Mouse (Mus musculus) hindbrain, embryonic 15.5 days (tissue): ENCODE results near the gene Caap1. TPM values are rescaled to one million over a fixed set of nuclear protein-coding genes. Genes with fewer than 3 reads are reported as not detected.

Experiments
- ATAC-seq: fragments of 200-750 bp; cut with Nextera tagmentation; 2 replicates; pipeline ENCODE4 v1.8.0; 2017; ENCODE audit warnings: low read depth, moderate number of reproducible peaks, moderate TSS enrichment; ENCODE audit not compliant: low FRiP score
- H3K27ac ChIP-seq: fragments of 300-500 bp; sonication (generic); replicated peaks from 2 replicates; pipeline ENCODE4 v1.5.1; 2015; ENCODE audit warnings: mild to moderate bottlenecking, inconsistent platforms
- H3K27me3 ChIP-seq: fragments of 300-500 bp; sonication (generic); 2 replicates; pipeline ENCODE4 v1.6.1; 2015; ENCODE audit warnings: control low read depth, inconsistent platforms
- H3K36me3 ChIP-seq: fragments of 300-500 bp; sonication (generic); 2 replicates; pipeline ENCODE4 v1.6.1; 2015; ENCODE audit warnings: control low read depth, inconsistent platforms
- H3K4me1 ChIP-seq: fragments of 300-500 bp; sonication (generic); replicated peaks from 2 replicates; pipeline ENCODE4 v1.6.1; 2015; ENCODE audit warnings: control low read depth, inconsistent platforms
- H3K4me2 ChIP-seq: fragments of 300-500 bp; sonication (generic); 2 replicates; pipeline ENCODE4 v1.6.1; 2015; ENCODE audit warnings: moderate library complexity, mild to moderate bottlenecking, inconsistent platforms
- H3K4me3 ChIP-seq: fragments of 300-500 bp; sonication (generic); 2 replicates; pipeline ENCODE4 v1.5.1; 2015; ENCODE audit warnings: mild to moderate bottlenecking, inconsistent platforms
- H3K9ac ChIP-seq: fragments of 300-500 bp; sonication (generic); 2 replicates; pipeline ENCODE4 v1.6.1; 2015; ENCODE audit warnings: inconsistent platforms
- H3K9me3 ChIP-seq: fragments of 300-500 bp; sonication (generic); 2 replicates; pipeline ENCODE4 v1.6.1; 2016; ENCODE audit warnings: control low read depth, inconsistent platforms
- WGBS: fragments of 180-500 bp; shearing (Covaris S2); methylation state at CpG from one replicate; pipeline ENCODE4 v1.1.7; 2015; 5-methylcytosine and 5-hydroxymethylcytosine counted together
- polyA plus RNA-seq: library from polyadenylated mRNA; unstranded; fragments of >200 nt; fragmentation: Nextera tagmentation; extraction: Ambion mirVana; gene quantifications from 2 replicates; pipeline ENCODE4 v1.2.1, GENCODE M21; 2015

Caap1 gene
- 14.8 and 16.0 TPM in 2 replicates for polyA plus RNA-seq

DNA sequence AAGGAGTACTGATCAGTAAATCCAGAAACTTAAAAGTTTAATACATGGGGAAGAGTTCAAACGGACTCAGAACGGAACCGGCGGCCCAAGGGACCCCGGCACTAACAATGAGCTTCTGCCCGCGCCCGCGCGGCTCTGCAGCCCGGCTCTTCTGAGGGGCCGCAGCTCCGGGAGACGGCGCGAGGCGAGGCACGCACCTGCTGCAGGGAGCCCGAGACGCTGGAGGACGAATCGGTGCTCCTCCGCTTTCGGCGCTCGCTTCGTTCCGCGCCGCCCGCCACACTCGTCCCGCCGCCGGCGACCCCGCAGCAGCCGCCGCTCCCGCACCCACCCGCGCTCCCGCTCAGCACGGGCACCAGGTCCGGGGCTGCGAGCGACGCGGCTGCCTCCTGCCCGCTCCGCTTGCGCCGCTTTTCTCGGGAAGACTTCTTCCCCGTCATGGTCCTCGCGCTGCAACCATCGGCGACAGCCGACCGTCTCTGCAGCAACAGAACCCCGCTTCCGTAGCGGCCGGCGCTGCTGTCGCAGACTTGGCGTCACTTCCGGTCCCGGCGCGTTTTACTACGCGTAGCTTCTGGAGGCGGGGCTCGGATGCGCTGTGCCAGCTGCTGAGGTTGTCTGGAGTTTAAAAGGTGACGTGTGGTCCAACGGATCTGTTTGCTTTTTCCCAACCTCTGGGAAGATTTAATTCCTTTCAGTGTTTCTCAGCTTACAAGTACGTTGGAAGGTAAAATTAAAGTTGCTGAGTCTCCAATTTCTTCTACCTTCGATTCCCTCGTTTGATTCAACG is at the start of gene Caap1, which contains the start of gene Gm10306:
Caap1 (minus strand) TSS at position 532 of the 790 bp plus-strand sequence.
Gm10306 (plus strand) TSS at position 282 of the 790 bp plus-strand sequence.
- Histone ChIP-seq H3K4me2 (peak within 1 kb of the TSS; percentile 69), H3K9me3 (no peaks in the 10 kb centered on the region), H3K36me3 (no peaks in the 10 kb centered on the region), H3K9ac (peak within 1 kb of the TSS; percentile 74), H3K27me3 (no peaks in the 10 kb centered on the region), H3K4me1 (peaks cover 15% of the 10 kb centered on the region), H3K27ac (peak within 1 kb of the TSS; percentile 89), H3K4me3 (peak within 1 kb of the TSS; percentile 83)
- WGBS: 2% methylated on average over 79 of the region's 83 CpGs
- peak; percentile 97 for ATAC-seq

DNA sequence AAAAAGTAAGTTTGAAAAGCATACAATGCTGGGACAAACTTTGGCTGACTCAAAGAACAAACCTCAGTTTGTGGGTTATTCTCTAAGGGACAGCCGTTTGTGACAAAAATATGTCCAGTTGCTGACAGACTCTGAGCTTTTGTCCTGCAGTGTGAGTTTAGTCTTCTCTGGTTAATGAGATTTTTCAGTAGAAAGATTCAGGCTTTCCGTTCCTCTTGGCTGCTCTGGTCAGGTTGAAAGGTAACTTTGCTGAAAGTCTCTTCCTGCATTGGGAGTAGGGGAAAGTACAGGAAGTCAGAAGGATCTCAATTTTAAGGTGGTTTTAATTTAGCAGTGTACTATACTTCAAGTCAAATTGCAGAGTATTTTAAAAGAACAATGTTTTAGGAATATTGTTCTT is 49.0 kb upstream of the Caap1 start:
- H3K4me1 ChIP-seq: peaks cover 22% of the 10 kb centered on the region
- no peaks in the 10 kb centered on the region for H3K9me3 ChIP-seq
- no peaks in the 10 kb centered on the region for H3K27me3 ChIP-seq
- H3K36me3 ChIP-seq: no peaks in the 10 kb centered on the region
- WGBS: 91% methylated on average over 2 of the region's 2 CpGs
- no peak for ATAC-seq
- H3K4me3 ChIP-seq: no peak overlapping the region
- H3K9ac ChIP-seq: no peak overlapping the region
- H3K4me2 ChIP-seq: no peak overlapping the region
- no peak overlapping the region for H3K27ac ChIP-seq

DNA sequence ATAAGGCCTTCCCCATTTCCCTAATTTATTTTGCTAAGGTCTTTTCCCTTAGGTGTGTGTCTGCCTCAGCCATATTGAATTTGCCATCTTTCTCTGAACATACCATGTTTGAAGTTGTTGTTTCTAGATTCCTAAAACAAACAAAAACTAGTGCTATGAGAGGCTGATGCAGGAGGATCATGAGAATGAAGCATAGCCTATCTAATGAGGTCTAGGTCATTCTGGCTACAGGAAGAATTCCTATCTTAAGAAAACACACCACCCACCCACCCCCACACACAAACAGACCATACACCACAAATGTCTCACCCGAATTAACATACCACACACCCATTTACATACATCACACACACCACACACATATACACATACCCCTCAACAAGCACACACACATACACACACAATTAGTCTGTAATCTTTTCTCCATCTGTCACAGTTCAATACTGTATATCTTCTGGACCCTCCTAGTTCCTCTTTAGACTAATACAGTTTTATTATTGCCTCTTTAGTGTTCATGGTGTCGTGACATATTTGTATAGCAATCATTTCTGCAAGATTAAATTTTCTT is 47.9 kb upstream of the Caap1 start:
- no peaks in the 10 kb centered on the region for H3K9me3 ChIP-seq
- H3K4me3 ChIP-seq: no peak overlapping the region
- no peak overlapping the region for H3K9ac ChIP-seq
- peak overlapping the region; percentile 76; the same call in 1 of the 2 replicates for H3K4me2 ChIP-seq
- H3K27ac ChIP-seq: no peak overlapping the region
- H3K27me3 ChIP-seq: no peaks in the 10 kb centered on the region
- no peak for ATAC-seq
- H3K36me3 ChIP-seq: no peaks in the 10 kb centered on the region
- WGBS: 86% methylated on average over 2 of the region's 2 CpGs
- peaks cover 25% of the 10 kb centered on the region for H3K4me1 ChIP-seq

DNA sequence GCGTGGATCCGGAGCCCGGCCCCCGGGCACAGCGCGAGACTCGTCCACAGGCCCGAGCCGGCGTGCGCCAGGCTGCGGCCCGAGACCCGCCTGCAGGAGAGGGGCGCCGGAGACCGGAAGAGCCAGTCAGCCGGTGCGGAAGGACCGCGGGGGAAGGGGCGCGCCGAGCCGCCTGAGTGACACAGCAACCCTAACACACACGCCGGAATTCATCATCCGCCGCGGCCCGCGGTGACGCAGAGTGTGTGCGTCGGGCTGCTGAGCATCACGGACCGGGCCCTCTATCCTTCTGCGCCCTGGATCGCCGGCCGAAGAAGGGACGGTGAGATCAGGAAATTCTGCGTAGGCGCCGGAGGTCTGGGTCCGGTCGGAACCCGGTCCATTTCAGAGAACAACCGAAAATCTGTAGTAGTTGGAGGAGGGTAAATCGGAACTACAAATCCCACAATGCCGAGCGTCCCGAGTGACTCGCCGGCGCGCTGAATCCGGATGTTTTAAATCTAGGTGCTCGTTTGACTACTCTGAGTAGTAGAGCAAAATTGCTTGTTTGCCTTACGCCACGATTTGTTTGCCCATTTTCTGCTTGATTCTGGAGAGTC is 46.5 kb upstream of the Caap1 start, which contains the start of gene Plaa:
Plaa (minus strand) TSS at position 214 of the 599 bp plus-strand sequence.
- H3K27me3 ChIP-seq: no peaks in the 10 kb centered on the region
- peaks cover 25% of the 10 kb centered on the region for H3K4me1 ChIP-seq
- H3K36me3 ChIP-seq: no peaks in the 10 kb centered on the region
- ATAC-seq: peak; percentile 99
- peak within 1 kb of the TSS; percentile 93 for H3K4me3 ChIP-seq
- H3K9me3 ChIP-seq: no peaks in the 10 kb centered on the region
- peak within 1 kb of the TSS; percentile 91 for H3K27ac ChIP-seq
- peak within 1 kb of the TSS; percentile 76 for H3K4me2 ChIP-seq
- under 1% methylated on average over 59 of the region's 61 CpGs for WGBS
- peak within 1 kb of the TSS; percentile 93 for H3K9ac ChIP-seq

DNA sequence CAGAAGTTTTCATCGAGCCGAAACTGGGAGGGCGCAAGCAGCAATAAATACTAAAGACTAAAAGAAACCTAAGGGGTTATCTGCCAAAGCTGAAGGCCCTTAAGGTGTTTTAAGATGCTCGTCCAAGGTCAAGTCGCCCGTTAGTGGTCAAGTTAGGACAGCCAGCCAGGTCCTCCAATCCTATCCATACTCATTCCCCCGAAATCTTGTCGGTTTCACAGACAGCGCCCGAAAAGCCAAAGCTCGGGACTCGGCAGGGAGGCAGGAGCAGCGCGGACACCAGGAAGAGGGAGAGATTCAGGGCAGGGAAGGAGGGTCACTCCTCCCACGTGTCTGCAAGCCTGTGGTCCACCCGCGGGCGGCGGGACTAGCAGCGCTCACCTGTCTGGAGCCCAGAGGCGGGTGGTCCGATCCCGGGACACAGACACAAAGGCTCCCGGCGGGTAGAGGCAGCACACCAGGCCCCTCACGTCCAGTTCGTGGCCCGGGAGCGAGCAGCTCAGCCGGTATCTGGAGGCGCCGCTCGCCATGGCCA is 46.0 kb upstream of the Caap1 start:
- Histone ChIP-seq H3K27ac (peak overlapping the region; percentile 91), H3K4me2 (peak overlapping the region; percentile 76), H3K9ac (peak overlapping the region; percentile 93), H3K9me3 (no peaks in the 10 kb centered on the region), H3K4me1 (peaks cover 25% of the 10 kb centered on the region), H3K27me3 (no peaks in the 10 kb centered on the region), H3K36me3 (no peaks in the 10 kb centered on the region), H3K4me3 (peak overlapping the region; percentile 93)
- ATAC-seq: no peak
- under 1% methylated on average over 33 of the region's 33 CpGs for WGBS

DNA sequence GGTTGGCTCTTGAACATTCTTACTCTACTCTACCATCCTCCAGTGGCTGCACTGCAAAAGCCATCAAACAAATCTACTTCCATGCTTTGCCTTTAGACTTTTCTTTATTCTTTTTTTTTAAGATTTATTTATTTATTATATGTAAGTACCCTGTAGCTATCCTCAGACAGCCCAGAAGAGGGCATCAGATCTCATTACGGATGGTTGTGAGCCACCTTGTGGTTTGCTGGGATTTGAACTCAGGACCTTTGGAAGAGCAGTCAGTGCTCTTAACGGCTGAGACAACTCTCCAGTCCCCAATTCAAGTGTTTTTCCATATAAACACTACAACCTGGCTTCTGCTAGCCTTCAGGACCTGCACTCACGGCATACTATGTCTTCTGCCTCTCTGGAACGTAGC is 44.8 kb upstream of the Caap1 start:
- Histone ChIP-seq H3K27me3 (no peaks in the 10 kb centered on the region), H3K9ac (no peak overlapping the region), H3K27ac (no peak overlapping the region), H3K9me3 (no peaks in the 10 kb centered on the region), H3K36me3 (no peaks in the 10 kb centered on the region), H3K4me2 (peak overlapping the region; percentile 76), H3K4me3 (peak overlapping the region; percentile 93; the same call in 1 of the 2 replicates), H3K4me1 (peaks cover 25% of the 10 kb centered on the region)
- WGBS: 88% methylated on average over 4 of the region's 4 CpGs
- no peak for ATAC-seq

DNA sequence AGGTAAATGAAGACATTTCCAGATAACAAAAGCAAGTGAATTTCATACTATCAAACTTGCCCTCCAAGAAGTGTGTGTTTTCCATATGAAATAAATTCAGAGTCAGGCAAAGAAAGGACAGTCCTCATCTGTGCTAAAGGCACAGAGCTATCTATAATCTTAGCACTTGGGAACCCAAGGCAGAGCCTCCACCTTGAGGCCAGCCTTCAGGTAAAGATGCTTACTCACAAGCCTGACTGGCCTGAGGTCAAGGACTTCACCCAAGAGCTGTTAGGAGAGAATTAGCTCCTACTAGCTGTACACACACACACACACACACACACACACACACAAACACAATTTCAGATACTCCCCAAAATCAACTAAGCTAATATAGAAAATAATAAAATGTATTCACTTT is 36.1 kb upstream of the Caap1 start:
- Histone ChIP-seq H3K9ac (no peak overlapping the region), H3K9me3 (no peaks in the 10 kb centered on the region), H3K4me3 (no peak overlapping the region), H3K4me2 (no peak overlapping the region), H3K4me1 (0 out of 2 replicates have a peak, but pooled peaks cover 4% of the 10 kb centered on the region), H3K27me3 (no peaks in the 10 kb centered on the region), H3K27ac (no peak overlapping the region), H3K36me3 (no peaks in the 10 kb centered on the region)
- ATAC-seq: no peak

DNA sequence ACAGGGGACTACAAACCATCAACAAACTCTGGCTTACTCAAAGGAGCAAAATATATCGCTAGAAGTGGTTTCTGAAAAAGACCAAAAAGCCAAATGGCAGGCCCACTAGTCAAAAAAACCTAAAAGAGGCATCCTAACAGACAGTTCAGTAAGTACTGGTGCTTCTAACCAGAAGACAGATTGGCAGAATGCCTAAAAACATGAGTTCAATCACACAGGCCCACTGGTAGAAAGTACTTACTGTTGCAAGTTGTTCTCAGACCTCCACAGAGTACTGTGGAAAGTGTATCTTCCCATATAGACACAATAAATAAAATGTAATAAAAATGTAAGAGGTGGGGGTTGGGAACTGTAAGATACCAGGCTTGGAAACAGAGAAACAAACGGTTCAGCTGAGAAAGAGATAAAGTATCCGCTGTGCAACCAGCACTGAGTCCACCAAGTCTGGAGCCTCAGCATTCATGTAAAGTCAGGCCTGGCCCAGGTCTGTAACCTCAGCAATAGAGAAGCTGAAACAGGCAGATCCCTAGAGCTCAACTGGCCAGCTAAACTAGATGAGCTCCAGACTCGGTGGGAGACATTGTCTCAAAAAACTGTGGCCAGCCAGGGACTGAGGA is 35.3 kb upstream of the Caap1 start:
- ATAC-seq: no peak; the same call in 1 of the 2 replicates
- whole genome bisulfite sequencing: 83% methylated on average over 4 of the region's 4 CpGs

DNA sequence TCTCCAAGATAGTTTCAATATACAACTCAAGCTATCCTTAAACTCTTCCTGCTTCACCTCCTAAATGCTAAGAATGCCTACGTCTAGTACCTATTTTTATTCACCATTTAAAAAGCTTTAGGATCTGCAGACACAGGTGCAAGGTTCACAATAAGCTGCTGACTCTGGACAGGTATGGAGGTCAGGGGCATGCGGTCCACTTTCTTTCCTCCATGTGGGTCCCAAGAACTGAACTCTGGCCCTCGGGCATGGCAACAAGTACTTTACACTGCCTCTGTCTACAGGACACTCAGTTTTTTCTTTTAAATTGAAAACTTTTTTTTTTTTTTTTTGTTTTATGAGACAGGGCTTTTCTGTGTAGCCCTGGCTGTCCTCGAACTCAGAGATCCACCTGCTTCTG is 16.1 kb upstream of the Caap1 start:
- ATAC-seq: no peak
- Histone ChIP-seq H3K27me3 (no peaks in the 10 kb centered on the region), H3K4me1 (no peaks in the 10 kb centered on the region), H3K36me3 (peaks cover 45% of the 10 kb centered on the region), H3K27ac (no peak overlapping the region), H3K4me3 (no peak overlapping the region), H3K9ac (no peak overlapping the region), H3K9me3 (no peaks in the 10 kb centered on the region), H3K4me2 (no peak overlapping the region)
- 97% methylated on average over 4 of the region's 4 CpGs for WGBS

More for the DNA sequence above, 35.3 kb upstream of the Caap1 start:
- Histone ChIP-seq H3K27me3 (no peaks in the 10 kb centered on the region), H3K4me1 (0 out of 2 replicates have a peak, but pooled peaks cover 4% of the 10 kb centered on the region), H3K9me3 (no peaks in the 10 kb centered on the region), H3K27ac (no peak overlapping the region), H3K36me3 (no peaks in the 10 kb centered on the region), H3K4me3 (no peak overlapping the region), H3K9ac (no peak overlapping the region), H3K4me2 (no peak overlapping the region)

DNA sequence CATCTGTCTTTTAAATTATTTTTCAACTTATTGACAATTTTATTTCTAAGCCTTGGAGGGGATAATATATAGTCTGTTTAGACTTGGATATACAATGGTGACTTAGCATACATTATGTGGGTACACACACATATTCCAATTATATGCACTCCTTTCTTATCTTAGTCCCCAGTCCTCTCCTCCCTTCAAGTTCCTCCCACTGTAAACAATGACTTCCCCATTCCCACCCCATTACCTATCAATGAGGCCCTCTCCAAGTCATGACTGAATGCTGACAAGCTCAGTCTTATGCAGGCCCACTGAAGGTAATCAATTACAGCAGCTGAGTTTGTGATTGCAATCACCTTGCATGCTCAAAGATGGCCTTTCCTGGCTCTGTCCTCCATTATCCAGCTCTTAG is 7.7 kb upstream of the Caap1 start:
- ATAC-seq: 0 out of 2 replicates have a peak, but pooled peaks have one; percentile 11
- H3K27ac ChIP-seq: no peak overlapping the region
- no peak overlapping the region for H3K4me3 ChIP-seq
- no peaks in the 10 kb centered on the region for H3K27me3 ChIP-seq
- no peaks in the 10 kb centered on the region for H3K4me1 ChIP-seq
- no peaks in the 10 kb centered on the region for H3K9me3 ChIP-seq
- H3K4me2 ChIP-seq: no peak overlapping the region
- H3K9ac ChIP-seq: no peak overlapping the region
- H3K36me3 ChIP-seq: peaks cover 17% of the 10 kb centered on the region

DNA sequence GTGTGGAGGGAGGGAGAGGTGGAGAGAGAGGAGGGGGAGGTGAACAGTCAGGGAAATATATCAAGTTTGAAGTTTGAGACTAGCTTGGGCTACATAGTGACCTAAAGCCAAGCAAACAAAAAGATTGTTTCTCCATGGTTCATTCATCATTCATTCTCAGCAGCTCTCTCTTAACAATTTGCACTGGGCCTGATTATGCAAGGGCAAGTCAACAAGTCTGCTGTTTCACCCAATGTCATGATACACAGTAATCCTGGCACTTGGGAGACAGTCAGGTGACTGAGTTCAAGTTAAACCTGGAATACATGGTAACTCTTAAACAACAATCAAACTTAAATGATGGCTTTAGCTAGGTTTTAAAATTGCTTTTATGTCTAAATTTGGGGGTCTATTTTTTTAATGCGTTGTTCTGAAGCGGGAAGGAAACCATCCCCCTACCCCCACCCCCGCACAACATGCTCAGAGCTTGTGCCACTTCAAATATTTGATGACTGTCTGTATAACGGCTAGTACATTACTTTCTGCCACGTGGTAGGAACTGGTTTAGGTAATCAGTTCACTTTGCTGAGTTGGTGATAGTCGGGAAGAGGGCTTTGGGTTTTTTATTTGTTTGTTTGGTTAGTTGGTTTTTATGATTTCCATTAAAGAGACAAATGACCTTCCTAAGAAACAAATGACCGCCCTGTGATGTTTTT is 5.5 kb upstream of the Caap1 start:
- Histone ChIP-seq H3K4me3 (no peak overlapping the region), H3K4me1 (no peaks in the 10 kb centered on the region; the same call in 1 of the 2 replicates), H3K4me2 (no peak overlapping the region), H3K9me3 (no peaks in the 10 kb centered on the region), H3K27ac (no peak overlapping the region), H3K27me3 (no peaks in the 10 kb centered on the region), H3K9ac (no peak overlapping the region), H3K36me3 (peaks cover 8% of the 10 kb centered on the region; the same call in 1 of the 2 replicates)
- ATAC-seq: no peak
- 77% methylated on average over 7 of the region's 7 CpGs for WGBS
